Mouse (Mus musculus): ENCODE data around the gene Syngr2. TPM values are rescaled to one million over a fixed set of nuclear protein-coding genes. Genes with fewer than 3 reads are reported as not detected.
"Not testable (repeated sequence)": the region's sequence is repeated elsewhere in the genome, so short reads cannot be mapped to it uniquely, and the experiment has no call there.

The Syngr2 gene
- polyA plus RNA-seq, 1 experiment from 2014 or later, result 24.4 TPM

GRCm38 (mm10) chr11:117783683-117784309 is 25.7 kb upstream of the Syngr2 start:
- Histone ChIP-seq H3K9me3 (replicated peaks) (no peaks in the 10 kb centered on the region), H3K4me1 (peaks cover 60% of the 10 kb centered on the region), H3K27me3 (ENCODE audit: low read depth, poor library complexity, severe bottlenecking) (peaks cover 41% of the 10 kb centered on the region), H3K27ac (peak overlapping the region; percentile 76), H3K4me3 (peak overlapping the region; percentile 48), H3K36me3 (no peaks in the 10 kb centered on the region)
- 35% methylated on average over 10 of the region's 10 CpGs for WGBS
- peak; percentile 54 for DNase-seq (ENCODE audit: low spot score)

GRCm38 (mm10) chr11:117786294-117786693 is 23.2 kb upstream of the Syngr2 start:
- no peak overlapping the region for H3K4me3 ChIP-seq
- no peaks in the 10 kb centered on the region for H3K9me3 ChIP-seq (replicated peaks)
- H3K27me3 ChIP-seq (ENCODE audit: low read depth, poor library complexity, severe bottlenecking), result peaks cover 56% of the 10 kb centered on the region
- 8% methylated on average over 10 of the region's 10 CpGs for WGBS
- DNase-seq (ENCODE audit: low spot score), result peak; percentile 70
- H3K4me1 ChIP-seq, result peaks cover 48% of the 10 kb centered on the region
- no peaks in the 10 kb centered on the region for H3K36me3 ChIP-seq
- peak overlapping the region; percentile 66 for H3K27ac ChIP-seq

GRCm38 (mm10) chr11:117788481-117788880 is 21.0 kb upstream of the Syngr2 start:
- H3K27ac ChIP-seq; DNase-seq (ENCODE audit: low spot score); H3K36me3 ChIP-seq; H3K4me3 ChIP-seq; H3K9me3 ChIP-seq (replicated peaks): not testable (repeated sequence)
- Histone ChIP-seq H3K27me3 (ENCODE audit: low read depth, poor library complexity, severe bottlenecking) (peaks cover 47% of the 10 kb centered on the region), H3K4me1 (peaks cover 39% of the 10 kb centered on the region)
- 86% methylated on average over 7 of the region's 7 CpGs for WGBS

GRCm38 (mm10) chr11:117790286-117790685 is 19.2 kb upstream of the Syngr2 start:
- Histone ChIP-seq H3K9me3 (replicated peaks) (no peaks in the 10 kb centered on the region), H3K4me1 (peaks cover 43% of the 10 kb centered on the region), H3K36me3 (no peaks in the 10 kb centered on the region), H3K4me3 (peak overlapping the region; percentile 30), H3K27me3 (ENCODE audit: low read depth, poor library complexity, severe bottlenecking) (peaks cover 30% of the 10 kb centered on the region), H3K27ac (peak overlapping the region; percentile 17; the same call in 1 of the 2 replicates)
- DNase-seq (ENCODE audit: low spot score), result peak; percentile 82
- WGBS, result 7% methylated on average over 14 of the region's 14 CpGs

- H3K27me3 ChIP-seq (ENCODE audit: low read depth, poor library complexity, severe bottlenecking), result peaks cover 30% of the 10 kb centered on the region
- WGBS, result 22% methylated on average over 23 of the region's 23 CpGs
- peak overlapping the region; percentile 17; the same call in 1 of the 2 replicates for H3K27ac ChIP-seq
- DNase-seq (ENCODE audit: low spot score), result no peak
- no peaks in the 10 kb centered on the region for H3K9me3 ChIP-seq (replicated peaks)
- H3K4me3 ChIP-seq, result peak overlapping the region; percentile 30
- peaks cover 43% of the 10 kb centered on the region for H3K4me1 ChIP-seq
- H3K36me3 ChIP-seq, result no peaks in the 10 kb centered on the region
Observed at GRCm38 (mm10) chr11:117790703-117791440, 18.6 kb upstream of the Syngr2 start.

- H3K36me3 ChIP-seq, result no peaks in the 10 kb centered on the region
Observed at GRCm38 (mm10) chr11:117791441-117791761, 18.1 kb upstream of the Syngr2 start.

GRCm38 (mm10) chr11:117792281-117792888 is 17.1 kb upstream of the Syngr2 start:
- Histone ChIP-seq H3K27ac (peak overlapping the region; percentile 48; the same call in 1 of the 2 replicates), H3K36me3 (no peaks in the 10 kb centered on the region)
- DNase-seq (ENCODE audit: low spot score), result peak; percentile 72

More at GRCm38 (mm10) chr11:117791441-117791761, 18.1 kb upstream of the Syngr2 start:
- peaks cover 30% of the 10 kb centered on the region for H3K27me3 ChIP-seq (ENCODE audit: low read depth, poor library complexity, severe bottlenecking)
- peaks cover 39% of the 10 kb centered on the region for H3K4me1 ChIP-seq
- no peak overlapping the region for H3K4me3 ChIP-seq
- no peaks in the 10 kb centered on the region for H3K9me3 ChIP-seq (replicated peaks)
- H3K27ac ChIP-seq, result no peak overlapping the region
- WGBS, result 87% methylated on average over 9 of the region's 9 CpGs
- DNase-seq (ENCODE audit: low spot score), result no peak

GRCm38 (mm10) chr11:117794035-117794551 is 15.4 kb upstream of the Syngr2 start:
- H3K4me1 ChIP-seq, result peaks cover 56% of the 10 kb centered on the region
- H3K27me3 ChIP-seq (ENCODE audit: low read depth, poor library complexity, severe bottlenecking), result peaks cover 35% of the 10 kb centered on the region
- no peaks in the 10 kb centered on the region for H3K36me3 ChIP-seq
- no peak overlapping the region for H3K4me3 ChIP-seq
- peak overlapping the region; percentile 46; the same call in 1 of the 2 replicates for H3K27ac ChIP-seq
- DNase-seq (ENCODE audit: low spot score), result no peak
- no peaks in the 10 kb centered on the region for H3K9me3 ChIP-seq (replicated peaks)
- 35% methylated on average over 4 of the region's 4 CpGs for WGBS

More at GRCm38 (mm10) chr11:117792281-117792888, 17.1 kb upstream of the Syngr2 start:
- Histone ChIP-seq H3K4me1 (peaks cover 39% of the 10 kb centered on the region), H3K4me3 (peak overlapping the region; percentile 42), H3K27me3 (ENCODE audit: low read depth, poor library complexity, severe bottlenecking) (peaks cover 31% of the 10 kb centered on the region), H3K9me3 (replicated peaks) (no peaks in the 10 kb centered on the region)
- 4% methylated on average over 22 of the region's 22 CpGs for WGBS

- Histone ChIP-seq H3K4me3 (no peak overlapping the region), H3K27ac (0 out of 2 replicates have a peak overlapping the region, but pooled peaks have one; percentile 3), H3K4me1 (peaks cover 46% of the 10 kb centered on the region), H3K36me3 (no peaks in the 10 kb centered on the region), H3K27me3 (ENCODE audit: low read depth, poor library complexity, severe bottlenecking) (peaks cover 11% of the 10 kb centered on the region), H3K9me3 (replicated peaks) (no peaks in the 10 kb centered on the region)
- DNase-seq (ENCODE audit: low spot score), result no peak
- 32% methylated on average over 5 of the region's 5 CpGs for WGBS
Observed at GRCm38 (mm10) chr11:117796954-117797353, 12.5 kb upstream of the Syngr2 start.

- Histone ChIP-seq H3K27ac (0 out of 2 replicates have a peak within 1 kb of the TSS, but pooled peaks have one; percentile 3), H3K4me1 (peaks cover 39% of the 10 kb centered on the region), H3K27me3 (ENCODE audit: low read depth, poor library complexity, severe bottlenecking) (peaks cover 8% of the 10 kb centered on the region), H3K36me3 (no peaks in the 10 kb centered on the region), H3K9me3 (replicated peaks) (no peaks in the 10 kb centered on the region), H3K4me3 (no peak within 1 kb of the TSS)
- DNase-seq (ENCODE audit: low spot score), result no peak
- WGBS, result 58% methylated on average over 9 of the region's 9 CpGs
Observed at GRCm38 (mm10) chr11:117797511-117798159, 11.8 kb upstream of the Syngr2 start, which contains the start of gene 6030468B19Rik. Gene 6030468B19Rik (plus strand): TSS chr11:117797660.

- H3K9me3 ChIP-seq (replicated peaks), result no peaks in the 10 kb centered on the region
- peaks cover 6% of the 10 kb centered on the region for H3K27me3 ChIP-seq (ENCODE audit: low read depth, poor library complexity, severe bottlenecking)
- no peak overlapping the region for H3K4me3 ChIP-seq
- peaks cover 41% of the 10 kb centered on the region for H3K4me1 ChIP-seq
- no peaks in the 10 kb centered on the region for H3K36me3 ChIP-seq
- no peak for DNase-seq (ENCODE audit: low spot score)
- 40% methylated on average over 2 of the region's 2 CpGs for WGBS
- no peak overlapping the region for H3K27ac ChIP-seq
Observed at GRCm38 (mm10) chr11:117798160-117798541, 11.3 kb upstream of the Syngr2 start.

GRCm38 (mm10) chr11:117799174-117799573 is 10.3 kb upstream of the Syngr2 start:
- WGBS, result 62% methylated on average over 5 of the region's 5 CpGs

More at GRCm38 (mm10) chr11:117799174-117799573, 10.3 kb upstream of the Syngr2 start:
- peaks cover 5% of the 10 kb centered on the region; the same call in 1 of the 2 replicates for H3K27me3 ChIP-seq (ENCODE audit: low read depth, poor library complexity, severe bottlenecking)
- DNase-seq (ENCODE audit: low spot score), result no peak
- H3K36me3 ChIP-seq, result no peaks in the 10 kb centered on the region
- peak overlapping the region; percentile 53; the same call in 1 of the 2 replicates for H3K27ac ChIP-seq
- H3K4me1 ChIP-seq, result peaks cover 39% of the 10 kb centered on the region
- H3K9me3 ChIP-seq (replicated peaks), result no peaks in the 10 kb centered on the region
- no peak overlapping the region for H3K4me3 ChIP-seq
